Mouse (Mus musculus) stomach, postnatal 0 days (tissue): Measurements from ENCODE around the gene Vegfc.

Experiments
- CTCF ChIP-seq: IDR thresholded peaks from 2 replicates; pipeline ENCODE4 v1.5.1; 2016; ENCODE audit warnings: antibody characterized with exemption, low read depth, mild to moderate bottlenecking, moderate library complexity
- EP300 ChIP-seq: optimal IDR thresholded peaks from 2 replicates; pipeline ENCODE3; 2016; ENCODE audit warnings: antibody characterized with exemption

DNA sequence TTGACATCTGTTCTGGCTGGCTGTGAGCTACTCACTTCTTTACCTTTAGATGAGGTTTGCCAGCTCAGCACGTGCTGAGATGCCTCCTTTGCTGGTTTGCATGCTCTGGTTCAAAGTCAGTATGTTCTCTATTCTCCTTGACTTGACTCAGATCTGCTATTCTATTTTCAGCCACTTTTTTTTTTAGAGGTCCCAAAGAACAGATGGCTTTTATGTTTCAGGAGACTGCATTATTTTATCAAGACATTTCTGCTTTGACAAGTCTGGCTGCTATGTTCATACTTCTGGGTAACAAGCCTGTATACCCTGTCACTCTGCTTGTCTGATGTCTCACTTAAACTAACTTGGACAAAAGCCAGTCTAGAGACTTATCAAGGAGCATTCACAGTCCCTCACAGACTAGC lies 151.4 kb downstream of the Vegfc start:
- no peak for TF ChIP-seq CTCF
- no peak for TF ChIP-seq EP300
